Mouse (Mus musculus): ENCODE results near the gene Trim33. TPM values are rescaled to one million over a fixed set of nuclear protein-coding genes. Genes with fewer than 3 reads are reported as not detected.
A peak's percentile ranks its signal among the peaks of the same experiment; 100 is the strongest.

Trim33 gene
- polyA plus RNA-seq, 1 experiment from 2014 or later = 26.9 TPM

DNA sequence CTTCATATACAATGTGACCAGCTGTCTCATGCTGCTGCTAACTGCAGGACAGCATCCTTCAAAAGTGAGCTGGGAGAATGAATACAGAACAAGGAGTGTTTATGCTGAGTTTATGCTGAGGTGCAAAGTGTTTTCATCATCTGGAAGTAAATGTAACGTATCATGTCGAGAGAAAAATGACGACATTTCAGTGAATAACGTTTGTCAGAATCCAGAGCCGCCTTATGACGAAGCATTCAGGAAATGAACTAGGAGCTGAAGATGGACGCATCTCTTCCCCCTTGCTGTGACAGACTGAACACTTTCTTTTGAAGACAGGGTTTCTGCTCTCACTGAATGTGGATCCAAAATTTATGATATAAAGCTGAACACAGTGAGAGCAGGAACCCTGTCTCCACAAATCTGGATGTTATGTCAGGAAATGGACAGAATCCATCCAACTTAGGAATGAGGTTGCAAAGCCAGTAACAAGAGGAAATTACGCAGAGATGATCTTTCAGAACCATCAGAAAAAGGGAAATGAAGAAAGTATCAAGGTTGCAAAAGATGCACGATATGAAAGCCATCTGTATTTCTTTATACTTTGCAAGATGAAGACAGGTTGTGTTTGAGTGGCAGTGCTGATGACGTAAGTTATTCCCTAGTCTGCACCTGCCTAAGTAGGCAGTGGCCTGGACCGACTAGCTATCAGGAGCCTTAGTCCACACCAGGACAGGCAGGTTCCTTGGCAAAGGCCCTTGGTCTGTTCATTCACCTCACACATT is 85.3 kb downstream of the Trim33 start:
- H3K27ac ChIP-seq (replicated peaks) = no peak overlapping the region
- ATAC-seq (ENCODE audit: low FRiP score) = no peak
- H3K4me3 ChIP-seq (replicated peaks) = no peak overlapping the region
- no peaks in the 10 kb centered on the region for H3K27me3 ChIP-seq (replicated peaks)
- 91% methylated on average over 11 of the region's 11 CpGs for WGBS
- no peak overlapping the region for H3K4me2 ChIP-seq
- no peak overlapping the region for H3K9ac ChIP-seq (replicated peaks)
- peaks cover 3% of the 10 kb centered on the region; the same call in 1 of the 2 replicates for H3K36me3 ChIP-seq
- no peaks in the 10 kb centered on the region for H3K4me1 ChIP-seq
- H3K9me3 ChIP-seq (replicated peaks) = no peaks in the 10 kb centered on the region

DNA sequence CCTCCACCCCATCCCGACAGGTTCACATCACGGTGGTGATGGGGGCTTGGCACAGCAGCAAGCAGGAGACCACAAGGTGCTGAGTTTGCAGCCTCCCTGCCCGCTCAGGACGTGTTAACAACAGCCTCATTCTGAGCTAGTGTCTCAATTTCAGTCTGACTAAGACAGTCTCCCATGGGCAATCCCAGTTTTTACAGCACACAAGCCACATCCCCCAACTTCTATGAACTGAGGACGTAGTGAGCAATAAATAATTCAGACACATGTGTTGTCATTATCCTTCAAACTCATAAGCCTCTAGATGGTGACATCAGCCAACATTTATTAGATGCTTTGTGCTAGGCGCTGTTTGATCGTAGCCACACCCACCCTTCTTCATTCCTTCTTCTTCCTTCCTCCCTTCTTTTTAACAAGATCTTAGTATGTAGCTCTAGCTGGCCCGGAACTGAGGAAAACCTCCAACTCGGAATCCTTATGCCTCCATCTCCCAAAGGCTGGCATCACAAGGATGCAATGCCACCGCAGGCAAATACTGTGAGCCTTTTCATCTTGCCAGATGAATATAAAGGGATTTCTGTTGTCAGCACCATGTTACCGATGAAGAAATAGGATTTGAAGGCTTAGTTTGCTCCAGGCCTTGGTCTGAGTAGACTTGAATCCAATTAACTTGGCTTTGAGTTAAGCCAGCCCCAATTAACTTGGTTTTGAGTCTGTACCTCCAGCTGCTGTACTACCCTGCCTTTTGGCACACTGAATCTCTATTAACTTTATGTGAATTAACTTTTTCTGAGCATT is 88.3 kb downstream of the Trim33 start:
- Histone ChIP-seq H3K4me2 (no peak overlapping the region), H3K27me3 (replicated peaks) (no peaks in the 10 kb centered on the region), H3K4me3 (replicated peaks) (no peak overlapping the region), H3K4me1 (no peaks in the 10 kb centered on the region), H3K9me3 (replicated peaks) (no peaks in the 10 kb centered on the region), H3K27ac (replicated peaks) (no peak overlapping the region), H3K9ac (replicated peaks) (no peak overlapping the region), H3K36me3 (no peaks in the 10 kb centered on the region)
- ATAC-seq (ENCODE audit: low FRiP score) = no peak
- WGBS = 80% methylated on average over 11 of the region's 11 CpGs

- Histone ChIP-seq H3K4me3 (replicated peaks) (no peak overlapping the region), H3K4me1 (no peaks in the 10 kb centered on the region), H3K9me3 (replicated peaks) (no peaks in the 10 kb centered on the region), H3K4me2 (no peak overlapping the region), H3K27ac (replicated peaks) (no peak overlapping the region), H3K36me3 (no peaks in the 10 kb centered on the region), H3K9ac (replicated peaks) (no peak overlapping the region), H3K27me3 (replicated peaks) (no peaks in the 10 kb centered on the region)
- ATAC-seq (ENCODE audit: low FRiP score) = no peak
- WGBS = 92% methylated on average over 3 of the region's 3 CpGs
These were observed 89.6 kb downstream of the Trim33 start for GRCm38 (mm10) chr3:103368731-103369130.

DNA sequence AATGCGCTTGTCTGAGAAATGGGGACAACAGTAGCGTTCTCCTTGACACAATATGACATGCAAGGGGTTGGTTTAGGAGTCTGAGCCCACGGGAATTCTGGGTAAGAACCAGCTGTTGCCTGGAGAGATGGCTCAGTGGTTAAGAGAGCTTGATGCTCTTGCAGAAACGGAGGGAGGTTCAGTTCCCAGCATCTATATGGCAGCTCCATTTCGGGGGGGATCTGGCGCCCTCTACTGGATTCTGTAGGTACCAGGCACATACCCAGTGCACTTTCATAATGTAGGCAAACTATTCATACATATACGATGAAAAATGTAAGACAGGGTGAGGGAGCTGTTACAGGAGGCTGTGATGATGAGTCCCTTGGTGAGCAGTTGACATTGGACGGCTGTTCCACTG is 94.9 kb downstream of the Trim33 start:
- no peak overlapping the region for H3K9ac ChIP-seq (replicated peaks)
- H3K4me1 ChIP-seq = no peaks in the 10 kb centered on the region
- no peak overlapping the region for H3K4me2 ChIP-seq
- H3K27ac ChIP-seq (replicated peaks) = no peak overlapping the region
- H3K4me3 ChIP-seq (replicated peaks) = no peak overlapping the region
- H3K9me3 ChIP-seq (replicated peaks) = no peaks in the 10 kb centered on the region
- 37% methylated on average over 8 of the region's 8 CpGs for WGBS
- ATAC-seq (ENCODE audit: low FRiP score) = 0 out of 2 replicates have a peak, but pooled peaks have one; percentile 31
- H3K36me3 ChIP-seq = no peaks in the 10 kb centered on the region
- no peaks in the 10 kb centered on the region for H3K27me3 ChIP-seq (replicated peaks)

DNA sequence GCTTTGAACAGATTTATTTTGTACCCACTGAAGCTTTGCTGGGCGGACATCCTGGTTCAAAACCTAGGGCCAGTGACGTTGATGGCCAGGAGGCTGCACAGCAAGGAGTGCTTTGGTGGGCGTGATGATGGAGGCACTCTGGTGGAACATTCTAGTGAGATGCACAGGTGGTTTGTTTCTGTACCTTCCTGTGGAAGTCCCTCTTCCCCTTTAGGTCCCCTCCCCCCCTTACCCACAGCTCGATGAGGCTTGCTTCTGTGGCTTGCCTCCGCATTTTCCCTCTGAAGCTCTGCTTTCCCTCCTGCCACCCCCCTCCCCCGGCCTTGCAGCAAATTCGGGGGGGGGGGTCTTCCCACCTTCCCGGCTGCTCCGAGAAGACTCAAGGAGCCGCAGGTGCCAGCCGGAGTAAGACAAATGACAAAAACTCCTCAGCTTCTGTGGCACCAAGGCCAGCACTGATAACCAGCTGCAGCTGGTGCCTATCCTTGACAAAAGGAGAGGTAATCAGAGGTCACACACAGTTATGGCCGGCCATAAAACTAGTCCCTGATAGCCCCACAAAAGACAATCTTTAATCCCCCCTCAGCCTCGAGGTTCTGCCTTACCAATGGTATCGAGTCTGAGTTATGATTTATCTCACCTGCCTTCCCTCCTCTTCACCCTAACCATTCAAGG is 96.2 kb downstream of the Trim33 start:
- H3K4me2 ChIP-seq = no peak overlapping the region
- no peaks in the 10 kb centered on the region for H3K9me3 ChIP-seq (replicated peaks)
- H3K9ac ChIP-seq (replicated peaks) = no peak overlapping the region
- H3K36me3 ChIP-seq = no peaks in the 10 kb centered on the region
- no peaks in the 10 kb centered on the region for H3K27me3 ChIP-seq (replicated peaks)
- no peak overlapping the region for H3K4me3 ChIP-seq (replicated peaks)
- no peak for ATAC-seq (ENCODE audit: low FRiP score)
- H3K27ac ChIP-seq (replicated peaks) = no peak overlapping the region
- WGBS = 17% methylated on average over 14 of the region's 14 CpGs
- no peaks in the 10 kb centered on the region for H3K4me1 ChIP-seq

GRCm38 (mm10) chr3:103378018-103378417 is 98.9 kb downstream of the Trim33 start:
- Histone ChIP-seq H3K9ac (replicated peaks) (no peak overlapping the region), H3K27ac (replicated peaks) (no peak overlapping the region), H3K27me3 (replicated peaks) (no peaks in the 10 kb centered on the region), H3K4me1 (no peaks in the 10 kb centered on the region), H3K4me3 (replicated peaks) (no peak overlapping the region), H3K4me2 (no peak overlapping the region), H3K9me3 (replicated peaks) (no peaks in the 10 kb centered on the region), H3K36me3 (no peaks in the 10 kb centered on the region)
- no peak for ATAC-seq (ENCODE audit: low FRiP score)

GRCm38 (mm10) chr3:103379371-103379770 is 100.3 kb downstream of the Trim33 start:
- ATAC-seq (ENCODE audit: low FRiP score) = no peak
- H3K4me3 ChIP-seq (replicated peaks) = no peak overlapping the region
- H3K9ac ChIP-seq (replicated peaks) = no peak overlapping the region

DNA sequence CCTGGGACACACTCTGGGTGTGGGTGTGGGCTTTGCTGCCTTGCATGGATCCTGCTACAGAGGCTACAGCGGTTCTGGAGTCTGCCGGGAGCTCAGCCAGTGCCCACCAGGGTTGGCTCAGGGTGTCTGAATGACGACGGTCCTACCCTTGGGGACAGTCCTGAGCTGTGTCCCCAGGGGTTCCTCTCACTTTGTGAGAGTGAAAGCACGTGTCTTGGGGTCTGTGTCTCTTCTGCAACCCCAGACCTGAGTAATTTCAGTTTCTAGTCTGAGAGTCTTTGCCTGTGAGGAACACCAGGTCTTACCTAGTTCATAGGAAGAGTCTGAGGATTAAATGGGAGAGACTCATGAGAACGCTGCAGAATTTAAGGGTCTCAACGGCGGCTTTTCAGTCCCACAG is 101.7 kb downstream of the Trim33 start:
- Histone ChIP-seq H3K9me3 (replicated peaks) (no peaks in the 10 kb centered on the region), H3K4me3 (replicated peaks) (no peak overlapping the region), H3K4me2 (no peak overlapping the region), H3K4me1 (no peaks in the 10 kb centered on the region), H3K27ac (replicated peaks) (no peak overlapping the region), H3K36me3 (no peaks in the 10 kb centered on the region), H3K27me3 (replicated peaks) (no peaks in the 10 kb centered on the region), H3K9ac (replicated peaks) (no peak overlapping the region)
- no peak for ATAC-seq (ENCODE audit: low FRiP score)
- 90% methylated on average over 8 of the region's 8 CpGs for WGBS

More at GRCm38 (mm10) chr3:103379371-103379770, 100.3 kb downstream of the Trim33 start:
- no peak overlapping the region for H3K4me2 ChIP-seq
- no peaks in the 10 kb centered on the region for H3K9me3 ChIP-seq (replicated peaks)
- H3K36me3 ChIP-seq = no peaks in the 10 kb centered on the region
- H3K27ac ChIP-seq (replicated peaks) = no peak overlapping the region
- no peaks in the 10 kb centered on the region for H3K4me1 ChIP-seq
- 38% methylated on average over 3 of the region's 3 CpGs for WGBS
- H3K27me3 ChIP-seq (replicated peaks) = no peaks in the 10 kb centered on the region

DNA sequence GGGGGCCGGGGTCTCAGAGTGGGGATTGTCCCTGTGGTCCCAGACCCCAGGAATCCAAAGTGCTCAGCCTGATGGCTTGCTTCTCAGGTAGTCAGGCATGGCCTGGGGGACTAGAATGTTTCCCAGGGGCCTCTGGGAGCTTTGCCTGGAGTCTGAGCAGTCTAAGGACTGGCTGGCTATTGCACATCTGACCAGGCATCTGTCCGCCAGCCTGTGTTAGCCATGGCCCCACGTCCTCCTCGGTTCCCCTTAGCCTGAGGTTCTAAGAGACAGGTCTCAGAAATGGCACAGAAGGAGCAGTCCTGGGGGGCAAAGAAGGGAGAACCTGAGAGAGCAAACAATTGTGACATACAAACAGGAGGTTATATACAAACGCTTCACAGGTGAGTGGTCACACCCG is 102.3 kb downstream of the Trim33 start:
- H3K4me1 ChIP-seq = no peaks in the 10 kb centered on the region
- no peak for ATAC-seq (ENCODE audit: low FRiP score)
- no peak overlapping the region for H3K4me2 ChIP-seq
- no peaks in the 10 kb centered on the region for H3K9me3 ChIP-seq (replicated peaks)
- H3K27ac ChIP-seq (replicated peaks) = no peak overlapping the region
- no peak overlapping the region for H3K4me3 ChIP-seq (replicated peaks)
- H3K27me3 ChIP-seq (replicated peaks) = no peaks in the 10 kb centered on the region
- H3K36me3 ChIP-seq = no peaks in the 10 kb centered on the region
- 98% methylated on average over 6 of the region's 6 CpGs for WGBS
- H3K9ac ChIP-seq (replicated peaks) = no peak overlapping the region

DNA sequence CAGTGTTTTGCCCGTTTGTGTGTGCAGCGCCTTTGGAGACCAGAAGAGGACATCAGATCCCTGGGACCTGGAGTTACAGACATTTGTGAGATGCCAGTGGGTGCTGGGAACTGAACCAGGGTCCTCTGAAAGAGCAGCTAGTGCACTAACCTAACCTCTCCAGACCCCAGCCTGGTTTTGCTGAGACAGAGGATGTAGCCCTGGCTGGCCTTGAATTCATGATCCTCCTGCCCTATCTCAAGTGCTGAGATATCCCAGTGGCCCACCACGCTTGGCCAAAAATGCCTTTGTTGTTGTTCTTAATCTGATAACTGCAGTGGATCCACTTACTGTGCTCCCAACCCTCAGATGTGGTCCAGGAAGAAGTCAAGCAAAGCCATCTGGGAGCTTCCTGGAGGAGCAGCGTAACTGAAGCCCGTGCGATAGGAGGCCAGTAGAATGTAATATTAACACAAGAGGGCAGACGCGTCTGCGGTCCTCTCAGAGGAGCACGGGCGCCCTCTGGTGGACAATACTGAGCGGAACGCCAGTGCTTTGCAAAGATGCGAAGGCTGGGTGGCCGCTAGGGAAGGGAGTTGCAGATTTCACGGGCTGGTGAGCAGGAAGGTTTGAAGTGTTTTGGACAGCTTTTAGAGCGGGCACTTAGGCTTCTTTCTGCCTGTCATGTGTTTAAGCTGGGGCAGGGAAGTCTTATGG is 103.9 kb downstream of the Trim33 start:
- H3K4me2 ChIP-seq = peak overlapping the region; percentile 30
- H3K9me3 ChIP-seq (replicated peaks) = no peaks in the 10 kb centered on the region
- H3K27me3 ChIP-seq (replicated peaks) = no peaks in the 10 kb centered on the region
- H3K9ac ChIP-seq (replicated peaks) = no peak overlapping the region
- 20% methylated on average over 17 of the region's 17 CpGs for WGBS
- H3K4me3 ChIP-seq (replicated peaks) = no peak overlapping the region
- no peak overlapping the region for H3K27ac ChIP-seq (replicated peaks)
- no peaks in the 10 kb centered on the region for H3K36me3 ChIP-seq
- H3K4me1 ChIP-seq = no peaks in the 10 kb centered on the region
- ATAC-seq (ENCODE audit: low FRiP score) = peak; percentile 81

GRCm38 (mm10) chr3:103384486-103384885 is 105.4 kb downstream of the Trim33 start:
- H3K9ac ChIP-seq (replicated peaks) = no peak overlapping the region
- no peak overlapping the region for H3K4me3 ChIP-seq (replicated peaks)
- WGBS = 93% methylated on average over 7 of the region's 7 CpGs
- H3K4me1 ChIP-seq = no peaks in the 10 kb centered on the region
- H3K36me3 ChIP-seq = no peaks in the 10 kb centered on the region
- no peak for ATAC-seq (ENCODE audit: low FRiP score)
- H3K27ac ChIP-seq (replicated peaks) = no peak overlapping the region
- no peaks in the 10 kb centered on the region for H3K9me3 ChIP-seq (replicated peaks)
- no peaks in the 10 kb centered on the region for H3K27me3 ChIP-seq (replicated peaks)
- no peak overlapping the region for H3K4me2 ChIP-seq

Data from neural tube, embryonic 15.5 days (tissue).